Mouse (Mus musculus): ENCODE measurements around the gene Cnnm2.
A peak's percentile ranks its signal among the peaks of the same experiment; 100 is the strongest.
"Not testable (repeated sequence)": the region's sequence is repeated elsewhere in the genome, so short reads cannot be mapped to it uniquely, and the experiment has no call there.

The Cnnm2 gene

GRCm38 (mm10) chr19:46760375-46761160 lies 828 bp upstream of the Cnnm2 start:
- peak; percentile 89 for DNase-seq

- no peak for DNase-seq
Measured at GRCm38 (mm10) chr19:46761971-46762290, 535 bp downstream of the Cnnm2 start.

- peak; percentile 54 for DNase-seq
Measured at GRCm38 (mm10) chr19:46762291-46762991, 1.0 kb downstream of the Cnnm2 start.

DNA sequence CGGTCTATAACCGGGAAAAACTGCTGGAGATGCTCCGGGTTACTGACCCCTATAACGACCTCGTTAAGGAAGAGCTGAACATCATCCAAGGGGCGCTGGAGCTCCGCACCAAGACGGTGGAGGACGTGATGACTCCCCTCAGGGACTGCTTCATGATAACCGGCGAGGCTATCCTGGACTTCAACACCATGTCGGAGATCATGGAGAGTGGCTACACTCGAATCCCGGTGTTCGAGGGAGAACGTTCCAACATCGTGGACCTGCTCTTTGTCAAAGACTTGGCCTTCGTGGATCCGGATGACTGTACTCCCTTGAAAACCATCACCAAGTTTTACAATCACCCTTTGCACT lies 1.6 kb downstream of the Cnnm2 start:
- peak; percentile 46 for DNase-seq

GRCm38 (mm10) chr19:46763356-46763755 lies 2.0 kb downstream of the Cnnm2 start:
- DNase-seq: no peak

- no peak for DNase-seq
Measured at GRCm38 (mm10) chr19:46763932-46764762, 2.8 kb downstream of the Cnnm2 start.

- no peak for DNase-seq
Measured at GRCm38 (mm10) chr19:46764763-46765117, 3.3 kb downstream of the Cnnm2 start.

DNA sequence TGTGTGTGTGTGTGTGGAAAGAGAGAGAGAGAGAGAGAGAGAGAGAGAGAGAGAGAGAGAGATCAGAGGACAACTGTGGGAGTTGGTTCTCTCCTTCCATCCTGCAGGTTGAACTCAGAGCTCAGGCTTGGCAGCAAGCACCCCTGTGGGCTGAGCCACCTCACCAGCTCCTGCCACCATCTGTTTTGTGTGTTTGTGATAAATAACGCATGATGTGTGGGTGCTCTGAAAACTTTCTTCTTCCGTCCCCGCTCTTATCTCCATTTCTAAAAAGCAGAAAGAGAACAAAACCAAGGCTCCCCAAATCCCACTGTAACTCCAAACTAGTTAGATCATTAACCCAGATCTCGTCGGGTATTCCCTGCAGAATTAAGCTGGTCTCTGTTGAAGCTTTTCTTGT lies 4.7 kb downstream of the Cnnm2 start:
- DNase-seq: peak; percentile 31

GRCm38 (mm10) chr19:46769759-46770158 lies 8.4 kb downstream of the Cnnm2 start:
- no peak for DNase-seq

DNA sequence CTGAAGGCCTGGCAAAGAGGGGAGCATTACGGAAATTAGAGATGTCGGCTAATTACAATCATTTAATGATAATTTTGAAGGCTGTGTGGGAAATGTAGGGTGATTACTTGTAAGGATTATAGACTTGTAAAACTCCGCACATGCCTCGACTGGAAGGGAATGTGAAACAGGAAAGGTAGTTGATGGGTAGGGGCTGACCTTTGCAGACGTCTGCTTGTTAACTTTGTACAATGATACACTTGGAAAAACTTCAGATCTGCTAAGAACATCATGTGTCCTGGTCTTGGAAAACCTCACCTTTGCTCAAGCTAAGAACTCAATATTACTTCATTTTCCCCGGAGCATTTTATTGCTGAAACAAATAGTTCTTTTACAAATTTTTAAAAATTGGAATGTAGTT lies 10.4 kb downstream of the Cnnm2 start:
- DNase-seq: no peak

DNA sequence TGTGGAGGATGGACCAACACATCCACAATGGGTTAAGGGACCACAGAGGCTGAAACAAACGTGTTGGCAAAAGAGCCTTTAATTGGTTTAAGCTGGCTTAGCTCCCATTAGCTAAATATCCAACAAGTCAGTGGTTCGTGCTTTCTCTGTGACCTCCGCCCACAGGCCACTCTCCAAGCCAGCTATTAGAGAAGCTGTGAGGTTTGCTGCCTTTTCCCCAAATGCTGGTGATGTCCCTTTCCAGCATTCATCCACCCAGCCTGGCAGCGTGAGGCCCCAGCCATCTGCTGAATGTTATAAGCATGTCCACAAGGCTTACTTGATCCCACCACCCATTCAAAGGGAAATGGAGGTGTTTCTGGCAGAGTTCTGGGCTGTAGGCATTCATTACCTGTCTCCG lies 15.0 kb downstream of the Cnnm2 start:
- DNase-seq: no peak

GRCm38 (mm10) chr19:46776850-46777249 lies 15.5 kb downstream of the Cnnm2 start:
- no peak for DNase-seq

DNA sequence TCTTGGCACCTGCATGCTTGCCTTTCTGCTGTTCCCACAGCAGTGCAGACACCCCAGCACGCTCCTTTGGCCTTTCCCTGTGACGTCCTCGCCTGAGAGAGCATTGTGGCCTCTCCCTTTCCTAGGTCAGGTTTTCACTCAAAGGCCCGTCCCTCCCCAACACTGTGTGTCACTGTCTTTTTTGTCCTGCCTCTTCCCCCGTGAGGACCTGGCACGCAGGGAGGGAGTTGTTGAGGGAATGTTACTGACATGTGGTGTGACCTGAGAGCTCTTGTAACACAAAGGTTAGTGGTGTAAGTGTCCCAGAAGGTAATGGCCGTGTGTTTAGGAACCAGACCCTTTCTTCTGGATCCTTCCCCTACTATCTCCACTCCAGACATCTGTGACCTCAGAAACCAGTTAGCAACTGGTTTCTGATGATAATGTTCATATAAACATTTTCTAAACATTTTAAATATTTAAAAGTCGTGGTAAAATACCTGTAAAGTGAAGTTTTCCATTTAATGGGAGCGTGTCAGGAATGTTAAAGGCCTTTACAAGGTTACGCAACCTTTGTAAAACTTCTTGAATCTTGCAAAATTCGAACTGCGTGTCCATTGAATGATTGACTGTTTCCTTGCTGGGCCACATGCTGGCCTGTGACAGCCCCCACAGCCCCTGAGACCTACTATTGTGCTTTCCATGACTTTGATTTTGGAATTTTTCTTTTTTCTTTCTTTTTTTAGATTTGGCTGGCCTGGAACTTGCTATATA lies 16.7 kb downstream of the Cnnm2 start:
- no peak for DNase-seq

- DNase-seq: not testable (repeated sequence)
Measured at GRCm38 (mm10) chr19:46779130-46779529, 17.7 kb downstream of the Cnnm2 start.

- no peak for DNase-seq
Measured at GRCm38 (mm10) chr19:46784038-46784437, 22.6 kb downstream of the Cnnm2 start.

GRCm38 (mm10) chr19:46784502-46784901 lies 23.1 kb downstream of the Cnnm2 start:
- no peak for DNase-seq

- DNase-seq: no peak
Measured at GRCm38 (mm10) chr19:46785633-46786032, 24.2 kb downstream of the Cnnm2 start.

- no peak for DNase-seq
Measured at GRCm38 (mm10) chr19:46789782-46790181, 28.4 kb downstream of the Cnnm2 start.

GRCm38 (mm10) chr19:46791360-46791759 lies 30.0 kb downstream of the Cnnm2 start:
- no peak for DNase-seq

- DNase-seq: no peak
Measured at GRCm38 (mm10) chr19:46791921-46792320, 30.5 kb downstream of the Cnnm2 start.

- no peak for DNase-seq
Measured at GRCm38 (mm10) chr19:46792480-46792879, 31.1 kb downstream of the Cnnm2 start.

DNA sequence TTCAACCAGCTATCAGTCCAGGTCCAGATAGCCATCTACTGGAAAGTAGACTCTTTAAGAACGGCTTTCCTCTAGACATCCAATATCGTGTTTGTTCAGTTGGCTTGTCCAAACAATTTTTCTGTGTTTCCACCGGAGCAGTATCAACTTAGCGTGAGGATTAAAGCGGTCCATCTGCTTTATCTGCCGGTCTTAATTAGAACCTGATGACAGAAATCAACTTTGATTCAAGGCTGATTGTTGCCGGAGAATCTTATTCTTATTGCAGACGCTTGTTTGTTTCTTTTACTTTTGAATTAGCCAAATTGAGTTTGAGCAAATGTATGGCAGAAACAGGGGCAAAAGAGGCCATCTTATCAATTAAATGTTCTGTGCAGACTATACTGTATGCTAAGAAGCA lies 32.8 kb downstream of the Cnnm2 start:
- no peak for DNase-seq
